Mouse (Mus musculus) olfactory bulb, adult 2 months (tissue): ENCODE results near the gene Tmem232. TPM values are rescaled to one million over a fixed set of nuclear protein-coding genes. Genes with fewer than 3 reads are reported as not detected.

Source experiments
- H3K27ac ChIP-seq: fragments of 200-500 bp; 2 replicates; pipeline ENCODE4 v1.5.1; 2012; ENCODE audit warnings: low read depth, low read length; ENCODE audit not compliant: insufficient read depth
- H3K4me1 ChIP-seq: fragments of 200-500 bp; 2 replicates; pipeline ENCODE4 v1.6.1; 2012; ENCODE audit warnings: low read length; ENCODE audit not compliant: control insufficient read depth, insufficient read depth
- H3K4me3 ChIP-seq: fragments of 200-500 bp; 2 replicates; pipeline ENCODE4 v1.5.1; 2012; ENCODE audit warnings: mild to moderate bottlenecking, low read depth, low read length, moderate library complexity; ENCODE audit not compliant: insufficient read depth
- CTCF ChIP-seq: fragments of 200-500 bp; IDR thresholded peaks from 2 replicates; pipeline ENCODE4 v1.5.1; 2012; ENCODE audit warnings: low read depth, mild to moderate bottlenecking, low read length, moderate library complexity; ENCODE audit not compliant: insufficient read depth
- POLR2A ChIP-seq: fragments of 200-500 bp; IDR thresholded peaks from 2 replicates; pipeline ENCODE4 v1.6.1; 2012; ENCODE audit warnings: mild to moderate bottlenecking, low read depth, low read length, moderate library complexity; ENCODE audit not compliant: insufficient read depth
- WGBS: fragments of 180-500 bp; shearing (Covaris S2); methylation state at CpG from one replicate; pipeline ENCODE4 v1.1.7; 2018; 5-methylcytosine and 5-hydroxymethylcytosine counted together
- polyA plus RNA-seq: library from polyadenylated mRNA; stranded (reverse); fragments of >200 nt; gene quantifications from 2 replicates; pipeline ENCODE4 v1.2.4, GENCODE M21; 2012; ENCODE audit warnings: low replicate concordance; ENCODE audit not compliant: missing spikeins, insufficient read depth, insufficient read length

Gene Tmem232
- not detected in 2 replicates for polyA plus RNA-seq

GRCm38 (mm10) chr17:65540441-65541272 is at the start of gene Tmem232:
Gene Tmem232 (minus strand): TSS chr17:65540782.
- peak within 1 kb of the TSS; percentile 43 for H3K4me3 ChIP-seq
- 8% methylated on average over 26 of the region's 26 CpGs for WGBS
- no peak for TF ChIP-seq CTCF
- no peak for TF ChIP-seq POLR2A
- no peaks in the 10 kb centered on the region for H3K4me1 ChIP-seq
- H3K27ac ChIP-seq = no peak within 1 kb of the TSS

GRCm38 (mm10) chr17:65586892-65587291 is 46.3 kb upstream of the Tmem232 start:
- H3K4me3 ChIP-seq = no peak overlapping the region
- TF ChIP-seq POLR2A (no peak), CTCF (no peak)
- H3K4me1 ChIP-seq = peaks cover 3% of the 10 kb centered on the region; the same call in 1 of the 2 replicates
- 92% methylated on average over 3 of the region's 3 CpGs for WGBS
- no peak overlapping the region for H3K27ac ChIP-seq

GRCm38 (mm10) chr17:65581440-65581839 is 40.9 kb upstream of the Tmem232 start:
- TF ChIP-seq POLR2A (no peak), CTCF (no peak)
- H3K4me1 ChIP-seq = no peaks in the 10 kb centered on the region
- H3K4me3 ChIP-seq = no peak overlapping the region
- WGBS = 91% methylated on average over 5 of the region's 5 CpGs
- H3K27ac ChIP-seq = no peak overlapping the region

- no peaks in the 10 kb centered on the region for H3K4me1 ChIP-seq
- TF ChIP-seq CTCF (no peak), POLR2A (no peak)
- WGBS = 94% methylated on average over 7 of the region's 7 CpGs
These were observed 39.2 kb upstream of the Tmem232 start for GRCm38 (mm10) chr17:65579766-65580165.

GRCm38 (mm10) chr17:65575339-65575738 is 34.8 kb upstream of the Tmem232 start:
- TF ChIP-seq POLR2A = no peak
- no peak for TF ChIP-seq CTCF
- H3K4me1 ChIP-seq = no peaks in the 10 kb centered on the region
- H3K27ac ChIP-seq = no peak overlapping the region
- 88% methylated on average over 1 of the region's 1 CpGs for WGBS
- H3K4me3 ChIP-seq = no peak overlapping the region

More at GRCm38 (mm10) chr17:65579766-65580165, 39.2 kb upstream of the Tmem232 start:
- H3K4me3 ChIP-seq = no peak overlapping the region
- no peak overlapping the region for H3K27ac ChIP-seq

GRCm38 (mm10) chr17:65574850-65575249 is 34.3 kb upstream of the Tmem232 start:
- TF ChIP-seq POLR2A (no peak), CTCF (no peak)
- no peaks in the 10 kb centered on the region for H3K4me1 ChIP-seq
- no peak overlapping the region for H3K27ac ChIP-seq
- H3K4me3 ChIP-seq = no peak overlapping the region
- 79% methylated on average over 8 of the region's 8 CpGs for WGBS

GRCm38 (mm10) chr17:65571866-65572265 is 31.3 kb upstream of the Tmem232 start:
- WGBS = 52% methylated on average over 9 of the region's 9 CpGs
- Histone ChIP-seq H3K27ac (no peak overlapping the region), H3K4me1 (no peaks in the 10 kb centered on the region), H3K4me3 (no peak overlapping the region)
- no peak for TF ChIP-seq CTCF
- TF ChIP-seq POLR2A = no peak

GRCm38 (mm10) chr17:65571466-65571865 is 30.9 kb upstream of the Tmem232 start:
- TF ChIP-seq POLR2A (no peak), CTCF (no peak)
- Histone ChIP-seq H3K4me1 (no peaks in the 10 kb centered on the region), H3K4me3 (no peak overlapping the region), H3K27ac (no peak overlapping the region)
- WGBS = 83% methylated on average over 8 of the region's 8 CpGs

- WGBS = 75% methylated on average over 5 of the region's 5 CpGs
- peaks cover 2% of the 10 kb centered on the region; the same call in 1 of the 2 replicates for H3K4me1 ChIP-seq
- no peak overlapping the region for H3K27ac ChIP-seq
- H3K4me3 ChIP-seq = no peak overlapping the region
- TF ChIP-seq POLR2A (no peak), CTCF (no peak)
These were observed 23.6 kb upstream of the Tmem232 start for GRCm38 (mm10) chr17:65564189-65564588.

- TF ChIP-seq POLR2A (no peak), CTCF (no peak)
- Histone ChIP-seq H3K27ac (no peak overlapping the region), H3K4me1 (peaks cover 2% of the 10 kb centered on the region; the same call in 1 of the 2 replicates), H3K4me3 (no peak overlapping the region)
- WGBS = 48% methylated on average over 6 of the region's 6 CpGs
These were observed 22.8 kb upstream of the Tmem232 start for GRCm38 (mm10) chr17:65563345-65563744.
